Mouse (Mus musculus): ENCODE data around the gene Leng9.
"Not testable (repeated sequence)": the region's sequence is repeated elsewhere in the genome, so short reads cannot be mapped to it uniquely, and the experiment has no call there.

The Leng9 gene

DNA sequence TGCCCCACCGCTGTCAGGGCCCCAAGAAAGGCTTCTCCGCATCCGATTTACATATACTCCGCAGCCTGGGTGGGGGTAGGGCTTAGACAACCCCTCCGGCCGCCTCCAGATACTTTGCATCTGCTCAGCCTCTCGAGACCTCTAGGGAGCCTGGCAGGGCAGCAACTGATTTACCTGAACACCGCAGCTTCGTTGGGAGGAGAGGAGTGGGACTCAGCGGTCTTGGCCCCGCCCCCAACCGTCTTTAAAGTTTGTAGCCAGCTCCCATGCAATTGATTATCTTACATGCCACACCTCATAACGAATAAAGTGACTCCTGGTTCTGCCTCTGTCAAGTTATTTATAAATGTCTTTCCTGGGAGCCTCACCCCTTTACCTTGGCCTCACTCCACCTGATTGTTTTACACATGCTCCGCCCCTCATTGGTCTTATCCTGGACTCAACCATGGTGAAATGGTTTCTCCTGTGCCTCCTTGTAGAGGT, at the start of gene Leng9:
Gene Leng9 (minus strand): TSS at position 316 of the 483 bp plus-strand sequence.
- DNase-seq: peak; percentile 66

DNA sequence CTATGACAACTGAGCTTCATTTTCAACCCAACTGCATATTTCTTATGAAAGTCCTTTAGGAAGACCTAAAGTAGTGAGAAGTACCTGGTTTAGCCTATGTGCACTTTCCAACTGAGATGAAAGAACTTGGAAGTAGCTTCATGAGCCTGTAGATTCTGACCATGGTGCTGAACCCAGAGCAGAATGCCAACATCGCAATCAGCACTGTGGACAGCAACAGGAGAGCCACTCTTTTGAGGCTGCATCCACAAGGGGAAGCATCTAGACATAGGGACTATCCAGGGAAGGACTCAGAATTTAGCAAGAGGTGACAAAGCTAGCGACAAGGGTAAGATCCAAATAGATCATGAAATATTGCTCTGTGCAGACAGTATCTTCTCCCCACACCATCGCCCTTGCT, 28.3 kb upstream of the Leng9 start:
- peak; percentile 63 for DNase-seq

- no peak for DNase-seq
Measured at GRCm38 (mm10) chr7:4170193-4170938, 20.2 kb upstream of the Leng9 start.

DNA sequence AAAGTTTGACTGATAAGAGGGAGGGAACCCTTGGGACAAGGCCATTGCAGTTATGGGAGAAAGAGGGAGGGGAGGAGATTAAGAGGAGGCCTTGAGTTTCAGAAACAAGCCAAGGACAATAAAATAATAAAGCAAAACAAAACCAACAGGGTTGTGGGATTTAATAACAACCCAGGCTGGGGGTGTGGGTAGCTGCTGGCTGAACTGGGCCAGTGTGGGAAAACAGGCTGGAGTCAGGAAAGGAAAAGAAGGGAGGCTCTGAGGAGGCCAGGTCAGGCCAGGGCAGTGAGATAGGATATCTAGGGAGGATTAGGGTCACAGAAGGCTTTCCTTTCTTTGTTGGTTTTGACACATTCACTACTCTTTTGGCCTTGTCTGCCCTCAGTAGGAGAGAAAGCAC, 16.9 kb upstream of the Leng9 start:
- no peak for DNase-seq

DNA sequence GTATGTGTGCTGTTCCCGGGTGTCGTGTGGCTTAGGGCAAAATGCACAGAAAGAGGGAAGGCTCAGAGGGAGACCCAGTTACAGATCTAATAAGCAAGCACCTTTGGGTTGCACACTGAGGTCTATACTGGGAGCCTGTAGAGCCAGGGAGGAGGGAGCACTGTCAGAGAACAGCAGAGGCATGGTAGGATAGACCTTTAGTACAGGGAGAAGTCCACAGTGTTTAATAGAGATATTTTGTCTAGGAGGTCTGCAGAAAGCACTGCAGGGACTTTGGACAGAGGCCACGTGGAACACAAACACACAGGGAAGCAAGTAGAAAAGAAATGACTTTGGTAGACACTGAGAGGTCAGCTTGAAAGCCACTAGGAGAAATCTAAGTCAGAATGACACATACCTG, 15.1 kb upstream of the Leng9 start:
- peak; percentile 68 for DNase-seq

DNA sequence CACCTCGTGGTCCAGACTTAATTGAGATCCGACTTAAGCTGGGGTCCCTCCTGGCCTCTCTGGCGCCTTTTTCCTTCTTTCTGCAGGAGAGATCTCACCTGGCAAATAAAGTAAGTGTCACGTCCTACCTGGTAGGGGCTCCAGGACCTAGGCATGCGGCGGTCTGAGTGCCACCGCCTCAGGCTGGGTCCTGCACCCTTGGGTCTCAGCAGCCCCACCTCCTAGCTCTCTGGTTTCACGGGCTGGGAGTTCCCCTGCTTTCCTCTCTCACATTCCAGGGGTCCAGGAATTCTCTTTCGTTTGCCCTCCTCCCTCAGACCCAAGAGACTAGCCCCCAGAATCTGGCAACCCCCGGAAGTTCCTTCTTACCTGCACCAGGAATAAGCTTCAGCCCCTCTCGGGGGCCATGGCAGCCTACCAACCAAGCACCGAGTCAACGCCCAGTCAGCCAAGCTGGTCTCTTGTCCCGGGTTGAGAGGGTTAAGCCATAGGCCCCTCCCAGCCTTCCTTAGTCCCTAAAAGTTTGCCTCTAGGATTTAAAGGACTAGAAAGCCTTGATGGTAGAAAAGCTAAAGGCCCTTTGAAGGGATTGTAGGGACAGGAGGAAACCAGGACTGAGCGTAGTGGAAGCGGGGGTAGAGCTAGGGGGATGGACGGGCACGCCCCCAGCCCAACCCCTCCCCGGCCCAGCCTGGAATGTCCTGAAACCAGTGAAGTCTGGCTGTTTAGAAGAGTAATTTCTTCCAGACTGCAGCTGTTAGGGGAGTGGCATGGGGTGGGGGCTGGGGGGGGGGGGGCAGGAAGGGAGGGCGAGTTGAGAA, 14.1 kb upstream of the Leng9 start, which contains the start of gene Cdc42ep5:
Gene Cdc42ep5 (minus strand): TSS at position 771 of the 821 bp plus-strand sequence.
- DNase-seq: peak; percentile 66

DNA sequence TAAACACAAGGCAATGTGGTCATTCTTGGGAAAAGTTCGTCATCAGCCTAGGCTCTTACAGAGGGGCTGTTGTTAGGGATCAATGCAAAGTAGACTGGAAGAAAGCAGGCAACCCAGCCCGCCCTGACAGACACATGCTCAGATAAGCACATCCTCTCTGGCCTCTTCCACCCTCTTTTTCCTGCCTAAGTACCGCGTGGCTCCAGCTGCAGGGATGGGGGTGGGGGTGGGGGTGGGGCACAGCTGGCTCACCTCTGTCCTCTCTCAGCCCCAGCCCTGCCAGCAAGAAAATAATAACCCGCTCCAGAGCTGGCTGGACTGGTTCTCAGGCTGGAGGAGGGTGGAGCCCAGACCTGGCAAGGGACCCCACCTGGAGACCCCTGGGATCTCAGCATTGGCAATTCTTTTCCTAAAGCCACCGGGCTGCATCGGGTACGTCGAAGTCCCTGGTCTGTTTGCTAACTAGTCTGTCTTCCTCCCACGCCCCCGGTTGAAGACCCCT, 13.4 kb upstream of the Leng9 start:
- DNase-seq: no peak

- not testable (repeated sequence) for DNase-seq
Measured at GRCm38 (mm10) chr7:4161596-4161995, 11.4 kb upstream of the Leng9 start.

GRCm38 (mm10) chr7:4154976-4155375, 4.8 kb upstream of the Leng9 start:
- DNase-seq: no peak

- no peak for DNase-seq
Measured at GRCm38 (mm10) chr7:4154356-4154755, 4.2 kb upstream of the Leng9 start.

- no peak for DNase-seq
Measured at GRCm38 (mm10) chr7:4151241-4151640, 1.1 kb upstream of the Leng9 start.

- peak; percentile 93 for DNase-seq
Measured at GRCm38 (mm10) chr7:4150811-4151221, 642 bp upstream of the Leng9 start.

DNA sequence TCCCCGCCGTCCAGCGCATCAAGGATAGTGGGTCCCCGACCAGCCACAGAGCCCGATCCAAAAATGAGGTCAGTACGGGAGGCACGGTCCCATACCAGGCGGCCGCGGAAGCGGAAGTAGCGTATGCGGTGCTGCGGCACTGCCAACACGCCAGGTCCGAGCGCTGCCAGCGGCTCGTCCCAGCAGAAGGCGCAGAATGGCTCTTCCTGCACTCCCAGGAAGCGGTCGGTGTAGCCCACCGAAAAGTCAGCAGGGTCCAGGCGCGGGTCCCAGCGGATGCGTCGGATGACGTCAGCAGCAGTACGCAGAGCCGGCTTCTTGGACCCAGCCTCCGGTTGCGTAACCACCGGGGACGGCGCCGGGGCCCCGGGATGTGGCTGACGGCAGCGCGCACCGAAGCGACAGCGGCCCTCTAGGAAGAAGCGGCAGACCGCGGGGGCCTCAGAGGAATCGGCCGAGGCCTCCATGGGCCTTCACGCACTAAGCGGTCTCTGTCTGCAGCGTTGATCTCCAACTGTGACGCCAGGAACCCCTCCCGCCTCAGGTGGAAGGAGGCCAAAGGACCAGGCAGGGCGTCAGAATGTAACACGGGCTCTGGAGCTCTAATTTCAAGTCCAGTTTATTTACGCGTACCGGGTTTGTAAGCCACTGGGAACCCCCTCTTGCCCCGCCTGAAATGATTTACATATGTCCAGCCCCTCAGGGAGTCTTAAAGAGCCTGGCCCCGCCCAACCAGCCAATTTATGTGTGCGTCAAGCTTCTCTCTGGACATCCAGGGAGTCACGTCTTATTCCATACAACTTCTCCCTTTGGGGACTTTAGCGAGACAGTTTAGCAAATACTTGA, 742 bp downstream of the Leng9 start:
- DNase-seq: peak; percentile 85

DNA sequence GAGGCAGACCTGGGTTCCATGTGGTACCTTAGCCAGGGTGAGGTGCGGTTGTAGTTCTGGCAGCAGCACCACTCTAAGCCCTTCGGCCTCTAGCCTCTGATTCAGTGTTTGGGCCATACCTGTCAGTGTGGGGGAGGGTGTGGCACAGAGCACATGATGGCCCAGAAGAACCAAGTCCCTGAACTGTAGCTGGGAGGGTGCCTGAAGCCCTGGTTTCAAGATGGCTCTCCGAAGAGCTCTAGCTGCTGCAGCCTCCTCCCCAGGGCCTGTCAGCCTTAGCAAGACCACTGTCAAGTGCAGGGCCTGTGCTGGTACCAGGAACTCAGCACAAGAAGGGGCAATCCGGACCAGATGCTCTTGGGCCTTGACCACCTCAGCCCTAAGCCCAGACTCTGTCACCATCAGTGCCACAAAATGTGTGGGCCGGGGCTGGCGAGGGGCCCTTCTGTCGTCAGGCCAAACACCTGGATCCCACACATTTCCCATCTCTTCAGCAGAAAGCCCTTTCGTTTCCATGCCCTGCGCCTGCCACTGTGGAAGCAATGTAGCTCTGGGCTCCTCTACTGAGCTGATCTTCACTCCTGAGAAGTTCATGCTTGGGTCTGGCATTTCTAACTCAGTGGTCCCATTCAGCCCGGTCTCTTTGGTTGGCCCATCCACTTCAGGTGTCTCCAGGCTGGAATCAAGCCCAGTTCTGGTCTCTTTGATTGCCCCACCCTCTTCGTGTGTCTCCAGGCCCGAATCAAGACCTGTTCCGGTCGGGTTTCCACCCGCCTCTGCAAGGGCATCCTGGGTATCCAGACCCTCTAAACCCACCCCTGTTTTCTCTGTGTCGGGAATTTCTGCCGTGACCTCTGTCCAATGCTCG, 1.6 kb downstream of the Leng9 start:
- no peak for DNase-seq

DNA sequence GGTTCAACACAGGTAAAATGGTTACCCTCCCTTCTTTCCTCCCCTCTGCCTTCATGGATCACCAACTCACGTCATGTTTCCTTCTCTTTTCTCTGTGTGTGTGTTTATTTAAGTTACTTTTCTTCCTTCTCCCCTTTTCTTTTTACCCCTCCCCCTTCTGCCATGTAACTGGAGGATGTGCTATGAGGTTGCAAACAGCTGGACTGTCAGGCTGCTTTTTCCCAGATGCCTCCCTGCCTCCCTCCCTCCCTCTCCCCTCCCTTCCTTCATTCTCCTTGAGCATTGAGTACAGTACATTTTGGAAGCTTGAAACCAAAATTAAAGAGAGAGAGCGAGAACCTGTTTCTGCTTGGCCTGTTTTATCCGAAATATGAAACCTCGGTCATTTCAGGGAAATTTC, 2.3 kb downstream of the Leng9 start:
- DNase-seq: no peak

DNA sequence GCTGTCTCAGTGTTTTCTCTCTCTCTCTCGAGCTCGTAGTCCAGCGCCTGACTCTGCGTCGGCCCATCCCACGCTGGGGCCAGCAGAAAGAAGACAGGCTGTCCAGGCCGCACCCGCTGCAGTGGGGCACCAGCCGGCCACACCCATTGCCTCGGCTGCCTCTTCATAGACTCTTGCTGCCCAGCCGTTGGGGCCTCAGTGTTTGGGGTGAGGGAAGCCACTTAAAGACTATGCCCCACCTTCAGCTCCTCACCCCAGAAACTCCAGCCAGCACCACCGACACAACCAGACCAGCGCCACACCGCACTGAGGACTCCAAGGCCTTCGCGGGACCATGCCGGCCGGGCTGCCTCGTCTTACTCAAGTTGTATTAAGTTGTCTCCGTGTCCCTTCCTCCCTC, 2.8 kb downstream of the Leng9 start:
- DNase-seq: no peak

DNA sequence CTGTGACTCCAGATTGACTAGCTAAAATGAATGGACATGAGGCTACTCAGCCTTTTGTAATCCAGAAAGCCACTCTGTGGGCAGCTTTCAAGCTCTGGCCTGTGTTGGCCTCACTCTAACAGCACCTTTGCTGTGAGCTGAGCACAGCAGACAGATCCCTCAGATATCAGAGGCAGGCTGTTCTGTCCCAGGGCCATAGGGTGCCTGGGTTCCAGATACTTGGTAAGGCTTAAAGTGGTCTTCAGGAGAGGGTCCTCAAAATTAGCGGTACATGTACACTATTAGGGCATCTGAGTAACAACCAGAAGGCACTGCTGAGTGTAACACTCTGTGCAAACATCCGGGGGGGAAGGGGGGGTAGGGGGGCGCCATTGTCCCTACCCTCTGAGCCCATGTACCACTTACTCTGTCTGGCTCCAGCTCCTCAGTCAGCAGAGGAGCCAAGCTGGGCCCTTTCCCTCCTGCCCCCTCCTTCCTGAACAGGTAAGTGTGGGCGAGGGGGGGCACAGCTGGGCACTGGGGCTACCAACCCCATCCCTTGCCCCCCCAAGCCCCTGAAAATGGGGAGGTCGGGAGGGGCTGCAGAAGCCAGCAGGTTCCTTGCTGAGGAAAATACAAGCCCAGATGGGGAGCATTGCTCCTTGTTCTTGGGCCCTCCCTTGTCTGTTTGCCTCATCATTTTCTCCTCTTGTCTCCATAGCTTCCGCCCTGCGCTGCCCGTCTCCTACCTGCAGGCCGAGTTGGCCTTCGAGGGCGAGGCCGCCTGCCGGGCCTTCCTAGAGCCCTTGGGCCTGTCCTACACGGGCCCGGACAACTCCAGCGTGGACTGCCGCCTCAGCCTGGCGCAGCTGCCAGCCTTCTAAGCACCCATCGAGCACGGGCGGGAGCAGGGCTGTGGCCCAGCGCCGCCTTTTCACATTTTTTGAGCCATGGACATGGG, 3.7 kb downstream of the Leng9 start:
- DNase-seq: no peak

DNA sequence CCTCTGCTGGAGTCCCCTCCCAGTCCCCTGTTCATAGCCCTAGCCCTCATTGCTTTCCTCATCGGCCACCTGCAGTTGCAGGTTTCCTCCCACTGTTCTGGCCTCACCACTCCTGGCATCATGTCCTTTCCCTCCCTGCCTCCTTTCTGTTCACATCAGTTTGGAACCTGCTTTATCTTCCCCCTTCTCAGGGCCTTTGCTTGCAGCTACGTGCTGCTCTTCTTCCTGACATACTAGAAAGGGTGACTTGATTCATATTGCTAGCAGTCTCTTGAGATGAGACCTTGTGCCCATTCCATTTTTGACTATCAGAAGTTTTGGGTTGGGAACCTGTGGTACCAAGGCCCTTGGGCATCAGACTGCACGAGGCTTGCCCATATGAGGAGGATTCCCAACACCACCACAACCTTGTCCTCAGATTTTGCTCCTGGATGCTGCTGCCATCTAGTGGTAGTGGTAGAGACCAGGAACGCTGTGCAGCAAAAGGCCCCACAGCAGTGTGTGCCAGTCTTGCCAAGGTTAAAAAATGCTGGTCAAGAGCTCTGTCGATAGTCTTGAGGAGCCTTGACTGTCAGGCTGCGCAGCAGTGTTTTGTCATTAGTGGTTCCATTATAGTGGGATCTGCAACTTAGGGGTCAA, 4.5 kb downstream of the Leng9 start:
- DNase-seq: peak; percentile 75

DNA sequence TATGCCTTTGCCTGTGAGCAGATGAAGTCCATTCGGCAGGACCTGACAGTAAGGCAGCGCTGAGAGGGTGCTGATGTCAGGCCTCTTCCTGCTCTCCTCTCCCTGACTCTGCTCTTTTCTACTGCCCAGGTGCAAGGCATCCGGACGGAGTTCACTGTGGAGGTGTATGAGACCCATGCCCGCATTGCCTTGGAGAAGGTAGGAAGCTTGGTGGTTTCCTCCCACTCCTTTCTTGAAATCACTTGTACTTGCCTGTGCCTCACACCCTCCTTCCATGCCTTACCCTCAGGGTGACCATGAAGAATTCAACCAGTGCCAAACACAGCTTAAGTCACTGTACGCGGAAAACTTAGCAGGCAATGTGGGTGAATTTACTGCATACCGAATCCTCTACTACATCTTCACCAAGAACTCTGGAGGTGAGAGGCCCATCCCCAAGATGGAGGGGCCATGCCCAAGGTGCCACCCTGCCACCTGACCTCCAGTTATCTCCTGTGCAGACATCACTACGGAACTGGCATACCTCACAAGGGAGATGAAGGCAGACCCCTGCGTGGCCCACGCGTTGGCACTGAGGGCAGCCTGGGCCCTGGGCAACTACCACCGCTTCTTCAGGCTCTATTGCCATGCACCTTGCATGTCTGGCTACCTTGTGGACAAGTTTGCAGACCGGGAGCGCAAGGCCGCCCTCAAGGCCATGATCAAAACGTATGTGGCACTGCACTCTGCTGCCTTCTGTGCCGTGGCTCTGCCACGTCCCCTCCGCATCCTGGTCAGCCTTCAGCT, 5.2 kb downstream of the Leng9 start:
- no peak for DNase-seq

Measured in kidney, adult 9 months (tissue).